Mouse (Mus musculus): ENCODE results near the gene Pkp3. TPM values are rescaled to one million over a fixed set of nuclear protein-coding genes. Genes with fewer than 3 reads are reported as not detected.
A peak's percentile ranks its signal among the peaks of the same experiment; 100 is the strongest.
"Not testable (repeated sequence)": the region's sequence is repeated elsewhere in the genome, so short reads cannot be mapped to it uniquely, and the experiment has no call there.

The Pkp3 gene
- polyA plus RNA-seq (2012; rRNA removed), result 21.5 and 23.5 TPM in 2 replicates

DNA sequence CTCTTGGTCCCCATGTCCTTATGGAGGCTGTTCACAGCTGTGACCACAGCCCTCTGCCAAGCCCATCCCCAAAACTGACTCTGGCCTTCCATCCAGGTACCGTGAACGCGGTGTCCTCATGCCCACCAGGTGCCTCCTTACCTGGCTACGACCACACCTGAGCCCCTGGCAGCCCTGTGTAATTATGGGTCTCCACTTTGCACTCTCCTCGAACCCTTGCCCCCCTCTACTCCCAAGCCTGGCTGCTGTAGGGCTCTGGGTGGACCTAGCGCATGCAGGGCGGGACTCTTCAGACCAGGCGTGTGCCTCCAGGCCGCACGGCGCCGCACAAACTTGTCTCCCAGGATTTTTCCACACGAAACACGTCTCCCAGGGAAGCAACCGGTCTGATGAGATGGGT, at the start of gene Pkp3:
Gene Pkp3, plus strand, starts transcription at position 378 of the 400 bp plus-strand sequence.
- no peak for DNase-seq (ENCODE audit: low read depth)

DNA sequence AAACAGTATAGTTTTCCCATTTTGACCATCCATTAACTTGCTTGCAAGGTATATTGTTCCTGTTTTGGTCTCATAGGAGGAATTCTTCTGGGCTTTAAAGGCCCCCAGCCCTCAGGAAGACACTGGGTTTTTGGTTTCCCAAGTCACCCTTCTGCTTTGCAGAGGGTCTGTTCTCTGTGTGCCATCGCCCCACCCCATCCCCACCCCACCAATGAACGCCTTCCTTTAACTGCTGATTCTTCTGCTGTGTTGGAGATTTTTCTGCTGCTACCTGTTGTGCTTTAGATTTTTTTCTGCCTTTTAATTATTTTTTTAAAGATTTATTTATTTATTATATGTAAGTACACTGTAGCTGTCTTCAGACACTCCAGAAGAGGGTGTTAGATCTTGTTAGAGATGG, 49.2 kb upstream of the Pkp3 start, which contains the start of gene Gm17387:
Gene Gm17387, plus strand, starts transcription at position 301 of the 400 bp plus-strand sequence.
- no peak for DNase-seq (ENCODE audit: low read depth)

DNA sequence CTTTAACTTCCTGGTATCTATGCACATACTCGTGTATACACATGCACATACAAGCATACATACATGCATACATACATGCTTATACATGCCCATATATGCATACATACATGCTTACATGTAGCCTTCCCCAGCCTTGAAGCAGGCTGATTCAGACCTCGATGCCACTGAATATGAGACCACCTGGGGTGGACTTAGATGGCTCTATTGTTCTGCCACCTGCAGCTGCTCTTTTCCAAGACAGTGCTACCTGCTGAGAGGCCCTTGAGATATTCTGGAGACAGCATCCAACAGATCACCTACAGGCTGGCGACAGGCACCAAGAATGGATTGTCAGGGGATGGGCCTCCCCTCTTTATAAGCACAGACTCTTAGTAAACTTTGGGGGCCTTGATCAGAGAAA, 47.6 kb upstream of the Pkp3 start:
- DNase-seq (ENCODE audit: low read depth), result no peak

DNA sequence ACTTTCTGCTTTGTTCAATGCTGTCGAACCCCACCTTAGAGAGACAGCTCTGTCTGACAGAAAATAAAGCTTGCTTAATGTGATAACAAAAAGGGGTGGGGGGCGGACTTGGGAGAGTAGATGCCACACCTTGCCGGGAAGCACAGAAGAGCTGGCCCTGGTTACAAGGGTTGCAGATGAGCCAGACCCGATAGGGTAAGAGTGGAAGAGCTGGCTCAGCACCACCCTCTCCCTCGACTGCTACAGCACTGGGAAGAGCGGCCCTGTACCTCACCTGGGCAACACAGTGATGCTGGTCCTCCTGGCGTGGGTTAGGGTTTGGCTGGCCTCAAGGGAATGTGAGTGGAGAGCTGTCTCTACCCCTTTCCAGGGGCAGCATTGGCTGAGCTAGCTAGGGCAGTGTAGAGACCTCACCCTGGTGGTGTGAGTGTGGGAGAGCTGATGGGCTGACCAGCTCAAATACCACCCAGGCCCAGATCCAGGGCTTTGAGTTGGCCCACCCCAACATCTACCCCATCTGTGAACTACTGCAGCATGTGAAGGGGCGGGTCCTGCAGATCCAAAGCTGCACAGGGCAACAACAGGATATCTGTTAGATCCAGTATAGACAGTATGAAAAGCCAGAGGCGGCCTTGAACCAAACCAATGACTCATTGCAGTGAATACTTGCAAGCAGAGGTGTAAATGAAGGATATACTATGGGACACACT, 45.4 kb upstream of the Pkp3 start:
- DNase-seq (ENCODE audit: low read depth), result no peak

DNA sequence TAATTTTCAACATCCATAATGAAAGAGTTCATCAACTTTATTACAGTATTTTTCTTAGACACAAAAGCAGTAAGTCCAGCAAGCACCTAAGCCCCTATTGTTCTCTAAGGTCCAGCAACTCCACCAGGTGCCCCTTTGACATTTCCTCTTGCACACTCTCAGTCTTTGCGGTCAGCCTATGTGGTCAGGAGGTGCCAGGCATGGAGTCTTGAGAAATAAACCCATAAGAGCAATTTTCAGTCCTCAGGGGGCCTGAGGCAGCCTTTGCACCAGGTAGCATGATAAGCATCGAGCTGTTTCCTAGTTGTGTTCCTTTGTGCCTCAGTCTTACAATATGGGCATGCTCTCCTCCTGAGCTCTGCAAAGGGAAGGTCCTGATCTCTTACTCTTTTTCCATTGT, 41.4 kb upstream of the Pkp3 start:
- not testable (repeated sequence) for DNase-seq (ENCODE audit: low read depth)

DNA sequence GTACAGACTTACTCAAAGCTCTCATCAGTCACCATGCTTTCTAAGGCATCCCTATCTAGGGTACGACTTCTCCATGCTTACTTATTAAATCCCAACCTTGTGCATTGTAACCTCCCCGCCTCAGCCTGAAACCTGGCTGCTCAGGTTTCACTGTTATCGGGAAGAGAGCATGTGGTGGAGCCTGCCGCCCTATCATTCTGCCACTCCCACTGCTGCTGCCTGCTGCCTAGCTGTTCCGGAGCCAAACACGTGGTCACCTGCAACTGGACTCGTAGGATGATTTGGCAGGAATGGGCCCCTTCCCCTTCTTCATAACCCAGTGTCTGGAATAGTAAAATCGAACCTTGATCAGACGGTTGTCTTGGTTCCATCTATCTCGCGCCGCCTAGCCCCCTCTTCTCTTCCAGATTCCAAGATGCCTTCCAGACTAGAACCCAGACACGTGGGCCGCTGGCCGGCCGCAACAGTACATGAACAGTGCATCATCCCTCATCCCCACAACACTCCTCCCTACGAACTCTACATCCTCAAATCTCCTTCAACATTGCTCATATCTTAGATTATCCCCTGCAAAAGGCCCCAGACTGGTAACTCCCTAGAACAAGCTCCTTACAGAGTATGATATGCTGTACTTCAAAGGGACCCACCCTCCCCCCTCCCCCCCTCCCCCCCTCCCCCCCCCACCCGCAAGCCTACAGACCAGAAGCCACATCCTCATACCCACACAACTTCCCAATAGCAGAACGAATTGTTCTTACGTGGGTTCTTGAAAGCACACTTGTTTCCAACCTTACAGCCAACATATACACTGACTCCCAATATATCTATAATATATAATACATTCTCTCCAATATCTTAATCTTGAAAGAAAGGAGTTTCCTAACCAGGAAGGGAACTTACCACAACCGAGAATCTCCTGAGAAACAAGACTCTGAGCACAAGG, 39.7 kb upstream of the Pkp3 start:
- DNase-seq (ENCODE audit: low read depth), result no peak

DNA sequence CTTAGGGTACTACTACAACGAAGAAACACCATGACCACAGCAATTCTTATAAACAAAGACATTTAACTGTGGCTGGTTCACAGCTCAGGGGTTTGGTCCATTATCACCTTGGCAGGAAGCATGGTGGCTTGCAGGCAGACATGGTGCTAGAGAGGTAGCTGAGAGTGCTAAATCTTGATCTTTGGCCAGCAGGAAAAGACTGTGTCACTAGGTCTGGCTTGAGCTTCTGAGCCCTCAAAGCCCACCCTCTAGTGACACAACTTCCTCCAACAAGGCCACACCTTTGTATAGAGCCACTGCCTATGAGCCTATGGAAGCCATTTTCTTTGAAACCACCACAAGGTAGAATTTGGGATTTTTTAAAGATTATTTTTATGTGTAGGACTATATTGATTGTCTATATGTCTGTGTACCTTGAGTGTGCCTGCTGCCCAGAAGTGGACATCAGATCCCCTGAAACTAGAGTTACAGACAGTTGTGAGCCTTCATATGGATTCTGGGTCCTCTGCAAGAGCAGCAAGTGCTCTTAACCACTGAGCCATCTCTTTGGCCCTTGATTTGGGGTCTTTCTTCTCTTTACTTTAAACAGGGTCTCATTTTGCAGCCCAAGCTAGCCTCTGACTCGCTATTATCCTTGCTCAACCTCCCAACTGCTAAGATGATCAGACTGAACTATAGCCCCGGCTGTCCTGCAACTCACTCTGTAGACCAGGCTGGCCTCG, 38.5 kb upstream of the Pkp3 start:
- no peak for DNase-seq (ENCODE audit: low read depth)

DNA sequence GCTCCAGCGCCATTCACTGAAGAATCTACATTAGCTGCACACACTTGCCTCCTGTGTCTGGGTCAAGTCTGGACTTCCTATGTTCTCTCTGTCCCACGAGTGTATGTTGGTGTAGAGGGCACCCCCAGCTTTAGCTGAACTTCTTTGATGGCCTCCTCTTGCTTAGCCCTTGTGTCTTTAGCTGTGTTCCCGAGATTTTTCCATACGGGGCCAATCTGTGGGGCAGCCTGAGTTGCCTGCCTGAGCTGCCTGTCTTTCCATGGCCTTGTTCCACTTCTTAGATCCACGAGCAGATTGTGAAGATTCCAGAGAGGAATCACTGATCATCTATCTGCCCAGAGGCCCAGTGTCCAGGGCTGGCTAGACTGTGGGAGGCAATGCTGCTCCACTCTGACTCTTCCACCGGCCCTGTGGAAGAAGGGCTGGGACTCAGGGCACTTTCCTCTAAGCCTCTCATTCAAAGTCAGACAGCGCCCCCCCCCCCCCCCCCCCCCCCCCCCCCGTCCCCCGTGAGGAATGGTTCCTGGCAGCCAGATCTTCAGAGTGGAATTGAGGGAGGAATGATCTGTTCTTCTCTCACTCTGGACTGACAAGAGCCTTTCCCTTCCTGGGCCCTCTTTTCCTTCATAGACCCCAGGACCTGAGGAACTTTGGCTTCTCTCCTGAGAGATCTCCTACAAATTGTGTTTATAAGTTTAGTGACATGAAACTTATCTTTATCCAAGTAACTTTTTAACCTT, 37.0 kb upstream of the Pkp3 start:
- no peak for DNase-seq (ENCODE audit: low read depth)

DNA sequence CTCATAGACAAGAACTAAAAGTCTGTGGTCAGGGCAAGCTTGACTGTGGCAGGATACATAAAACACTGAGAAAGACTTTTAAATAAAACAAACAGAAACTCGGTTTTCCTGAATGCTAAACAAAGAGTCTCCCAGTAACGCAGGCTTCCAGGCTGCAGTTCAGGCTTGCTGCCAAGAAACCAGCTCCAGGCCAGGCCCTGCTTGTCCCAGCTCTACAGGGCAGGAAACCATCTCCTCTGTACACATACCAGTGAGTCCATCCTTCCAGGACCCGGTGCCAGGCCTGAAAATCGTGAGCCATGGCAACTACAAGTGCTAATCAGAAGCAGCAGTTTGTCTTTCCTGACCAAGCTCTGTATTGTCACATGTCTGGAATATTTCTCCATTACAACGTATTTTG, 36.4 kb upstream of the Pkp3 start:
- peak; percentile 63 for DNase-seq (ENCODE audit: low read depth)

DNA sequence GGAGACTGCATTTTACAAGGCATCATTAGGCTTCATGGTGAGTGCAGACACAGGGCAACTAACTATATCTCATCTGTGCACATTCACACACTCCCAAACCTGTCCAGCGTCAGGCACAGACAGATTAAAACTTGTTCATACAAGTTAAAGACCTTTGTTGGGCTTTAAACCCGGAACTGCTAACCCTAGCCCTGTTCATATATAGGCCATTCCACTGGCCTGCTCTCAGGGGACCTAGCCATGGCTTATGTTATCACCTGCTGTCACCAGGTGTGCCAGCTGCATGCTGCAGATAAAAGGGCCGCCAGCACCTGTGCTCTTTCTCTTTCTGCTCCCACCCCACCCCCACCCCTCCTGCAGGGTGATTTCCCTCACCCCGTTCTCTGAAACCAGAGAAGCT, 35.5 kb upstream of the Pkp3 start:
- DNase-seq (ENCODE audit: low read depth), result peak; percentile 65

DNA sequence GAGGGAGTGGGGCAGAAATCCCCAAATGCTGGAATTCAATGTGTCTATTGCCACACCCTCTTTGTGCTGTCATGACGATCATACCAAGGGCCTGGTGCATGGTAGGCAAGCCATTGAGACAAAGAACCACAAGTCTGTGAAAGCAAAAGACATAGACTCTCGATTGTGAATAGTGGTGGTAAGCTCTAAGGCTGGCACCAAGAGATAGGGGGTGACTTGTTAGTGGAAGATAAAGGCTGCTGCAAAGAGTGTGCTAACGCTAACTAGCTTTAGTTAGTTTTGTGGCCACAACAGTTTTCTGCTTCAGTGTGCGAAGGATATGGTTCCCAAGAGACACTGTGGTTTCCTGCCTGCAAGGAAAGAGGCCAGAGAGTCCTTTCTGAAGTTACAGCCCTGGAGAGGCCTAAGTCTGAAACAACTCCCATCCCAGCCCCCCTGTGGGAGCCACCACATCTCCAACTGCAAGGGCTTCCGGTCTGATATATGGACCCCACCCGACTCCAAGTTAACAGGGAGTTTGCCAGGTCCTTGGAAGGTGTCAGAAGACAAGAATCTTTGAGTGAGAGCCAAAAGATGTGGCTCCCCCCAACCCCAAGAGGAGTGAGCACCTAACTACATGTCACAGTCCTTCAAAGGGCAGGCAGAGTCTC, 31.0 kb upstream of the Pkp3 start:
- DNase-seq (ENCODE audit: low read depth), result no peak

DNA sequence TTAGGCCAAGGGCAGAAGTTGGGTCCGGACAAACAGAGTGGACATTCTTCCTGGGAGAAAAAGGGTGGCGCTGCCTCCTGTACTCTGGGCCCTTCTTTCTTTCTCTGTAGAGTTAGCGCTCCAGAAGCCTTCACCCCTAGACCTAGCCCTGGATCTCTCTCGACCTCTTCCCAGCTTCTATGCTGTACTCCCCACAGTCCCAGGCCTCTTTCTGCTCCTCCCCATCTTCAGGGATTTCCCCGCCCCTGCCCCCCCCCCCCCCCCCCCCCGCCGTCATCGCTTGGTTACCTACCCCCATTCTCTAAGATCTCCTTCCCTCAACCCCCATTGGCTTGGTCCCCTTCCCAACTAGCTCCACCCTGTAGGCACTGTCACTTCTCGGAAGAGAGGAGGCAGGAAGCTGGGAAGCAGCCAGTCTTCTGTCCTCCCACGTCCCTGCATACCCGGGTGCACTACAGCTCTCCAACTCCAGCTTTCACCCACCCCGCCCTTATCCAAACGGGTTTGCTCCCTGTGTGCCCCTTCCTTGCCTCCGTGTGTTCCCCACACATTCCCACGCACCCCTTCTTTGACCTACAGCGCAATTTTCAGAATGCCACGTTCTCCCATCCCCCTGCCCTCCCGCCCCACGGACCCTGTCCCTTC, 30.3 kb upstream of the Pkp3 start:
- DNase-seq (ENCODE audit: low read depth), result peak; percentile 58

DNA sequence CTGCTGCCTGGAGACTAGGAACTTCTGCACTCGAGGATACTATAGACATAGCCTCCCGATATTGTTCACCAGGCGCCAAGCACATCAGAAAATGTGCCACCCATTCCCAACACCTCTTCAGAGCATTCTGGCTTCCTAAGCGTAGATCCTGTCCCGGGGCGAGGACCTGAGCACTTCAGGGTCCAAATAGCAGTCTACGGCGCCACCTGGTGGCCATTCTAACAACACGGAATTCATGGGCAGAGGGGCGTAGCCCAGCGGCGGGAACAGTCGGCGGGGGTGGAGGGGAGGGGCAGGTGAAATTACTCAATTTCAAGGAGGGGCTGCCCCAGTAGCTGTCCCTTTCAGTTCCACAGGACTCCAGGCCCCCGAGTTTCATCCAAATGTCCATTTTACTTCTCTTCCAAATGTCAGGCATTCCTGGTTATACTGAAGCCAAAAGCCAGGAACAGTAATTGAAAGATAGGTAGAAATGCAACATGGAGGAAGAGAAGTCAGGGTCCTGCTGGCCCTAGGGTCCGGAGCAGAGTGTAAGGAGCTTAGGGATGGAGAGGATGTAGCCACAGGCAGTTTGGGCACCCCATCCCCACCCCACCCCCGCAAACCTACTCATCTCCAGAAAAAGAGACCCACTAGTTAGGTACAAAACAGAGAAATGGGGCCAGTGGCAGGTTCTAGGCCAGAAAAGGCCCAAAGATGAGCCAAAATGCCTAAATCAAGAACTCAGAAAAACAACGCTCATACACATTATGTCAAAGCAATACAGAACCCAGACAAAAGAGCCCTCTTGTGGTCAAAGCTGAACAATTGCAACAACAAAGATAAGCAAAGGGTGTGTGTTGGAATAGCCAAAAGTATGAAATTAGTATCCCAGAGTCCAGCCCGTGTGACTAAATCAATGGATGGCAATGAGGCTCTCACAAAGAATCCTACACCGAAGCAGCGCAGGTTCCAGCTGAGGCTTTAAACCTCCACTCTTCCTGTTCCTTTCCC, 29.5 kb upstream of the Pkp3 start:
- peak; percentile 69 for DNase-seq (ENCODE audit: low read depth)

DNA sequence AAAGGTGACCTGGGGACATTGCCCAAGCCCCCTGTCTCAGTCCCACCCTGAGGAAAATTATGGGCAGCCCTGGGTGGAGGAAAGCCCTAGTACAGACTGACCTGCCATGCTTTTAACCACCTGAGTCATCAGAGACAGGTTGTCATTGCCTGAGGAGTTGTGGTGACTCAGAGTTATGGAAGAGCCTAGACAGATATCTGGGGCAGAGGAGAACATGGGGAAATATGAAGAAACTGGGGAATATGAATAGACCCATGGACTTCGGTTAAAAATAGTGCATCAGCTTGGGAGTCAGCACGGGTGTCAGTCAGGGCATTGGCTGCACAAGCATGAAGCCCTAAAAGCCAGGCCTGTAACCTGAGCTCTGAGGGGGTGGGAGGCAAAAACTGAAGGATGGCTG, 28.7 kb upstream of the Pkp3 start:
- peak; percentile 50 for DNase-seq (ENCODE audit: low read depth)

DNA sequence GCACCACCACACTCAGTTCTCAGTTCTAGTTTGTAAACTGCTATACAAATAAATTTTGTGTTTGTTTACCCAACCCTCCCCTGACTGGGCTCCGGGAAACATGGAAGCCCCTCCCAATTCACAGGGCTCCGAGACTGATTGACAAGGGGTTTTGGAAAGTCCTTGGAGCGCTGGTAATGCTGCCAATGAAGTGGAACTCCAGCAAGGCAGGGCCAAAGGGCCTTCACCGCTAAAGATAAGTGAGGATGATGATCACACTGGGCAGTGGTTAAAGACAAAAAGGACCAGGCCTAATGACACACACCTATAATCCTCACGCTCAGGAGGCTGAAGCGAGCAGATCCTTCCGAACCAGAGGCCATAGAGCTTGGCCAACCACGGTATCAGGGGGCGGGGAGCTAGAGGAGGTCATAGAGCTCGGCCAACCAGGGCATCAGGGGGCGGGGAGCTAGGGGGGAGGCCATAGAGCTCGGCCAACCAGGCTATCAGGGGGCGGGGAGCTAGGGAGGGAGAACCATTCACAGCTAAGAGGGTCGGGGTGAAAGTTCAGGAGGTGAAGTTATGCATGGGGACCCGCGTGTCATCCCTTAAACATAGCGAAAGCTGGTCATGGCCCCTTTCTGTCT, 26.8 kb upstream of the Pkp3 start:
- DNase-seq (ENCODE audit: low read depth), result no peak

DNA sequence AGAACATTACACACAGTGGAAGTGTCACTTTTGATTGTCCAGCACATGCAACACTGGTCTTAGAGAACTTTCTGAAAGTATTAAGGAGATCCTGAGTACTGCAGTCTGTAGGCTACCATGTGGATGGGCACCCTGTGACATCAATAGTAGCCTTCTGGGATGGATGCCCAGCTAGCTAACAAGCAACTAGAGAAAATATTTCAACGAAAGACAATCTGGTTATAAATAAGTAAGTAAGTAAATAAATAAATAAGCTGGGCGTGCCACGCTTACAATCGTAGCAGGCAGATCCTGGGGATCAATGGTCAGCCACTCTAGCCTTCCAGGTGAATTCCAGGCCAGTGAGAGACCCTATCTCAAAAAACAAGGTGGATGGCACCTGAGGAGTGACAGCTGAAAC, 26.0 kb upstream of the Pkp3 start:
- DNase-seq (ENCODE audit: low read depth), result no peak

DNA sequence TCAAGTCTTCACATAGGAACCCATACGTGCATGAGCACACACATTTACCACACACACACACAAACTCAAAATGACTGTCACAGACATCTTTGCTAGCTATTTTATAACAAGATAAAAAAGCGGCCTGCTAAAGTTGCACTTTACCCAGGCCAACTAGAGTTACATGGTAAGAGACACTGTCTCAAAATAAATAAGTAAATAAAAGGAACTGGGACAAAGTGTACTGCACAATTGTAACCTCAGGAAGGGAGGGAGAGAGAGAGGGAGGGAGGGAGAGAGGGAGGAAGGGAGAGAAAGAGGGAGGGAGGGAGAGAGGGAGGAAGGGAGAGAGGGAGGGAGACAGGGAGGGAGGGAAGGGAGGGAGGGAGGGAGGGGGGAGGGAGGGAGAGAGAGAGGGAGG, 25.6 kb upstream of the Pkp3 start:
- no peak for DNase-seq (ENCODE audit: low read depth)

DNA sequence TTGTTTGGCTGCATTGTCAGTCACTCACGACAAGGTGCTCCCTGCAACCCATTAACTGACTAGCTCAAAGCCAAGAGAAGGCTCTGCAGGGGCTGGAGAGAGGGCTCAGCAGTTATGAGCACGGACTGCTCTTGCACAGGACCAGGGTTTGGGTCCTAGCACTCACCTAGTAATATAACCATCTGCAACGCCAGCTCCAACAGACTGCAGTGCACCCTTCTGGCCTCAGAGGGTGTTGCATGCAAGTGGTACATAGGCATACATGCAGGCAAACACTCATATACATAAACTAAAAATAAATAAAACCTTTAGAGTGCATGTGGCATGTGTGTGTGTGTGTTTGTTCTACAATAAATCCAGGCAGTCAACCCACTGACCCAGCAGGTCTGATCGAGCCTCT, 22.2 kb upstream of the Pkp3 start:
- no peak for DNase-seq (ENCODE audit: low read depth)

DNA sequence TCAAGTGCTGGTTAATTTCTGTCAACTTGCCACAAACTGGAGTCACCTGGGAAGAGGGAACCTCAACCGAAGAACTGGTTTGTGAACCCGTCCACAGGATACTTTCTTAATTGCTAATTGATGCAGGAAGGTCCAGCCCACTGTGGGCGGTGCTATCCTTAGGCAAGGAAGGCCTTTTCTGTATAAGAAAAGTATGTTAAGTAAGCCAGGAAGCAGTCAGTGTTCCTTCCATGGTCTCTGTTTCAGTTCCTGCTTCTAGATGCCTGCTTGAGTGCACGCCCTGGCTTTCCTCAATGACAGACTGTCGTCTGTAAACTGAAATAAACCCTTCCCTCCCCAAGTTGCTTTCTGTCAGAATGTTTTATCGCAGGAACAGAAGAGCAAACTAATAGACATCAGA, 21.0 kb upstream of the Pkp3 start:
- no peak for DNase-seq (ENCODE audit: low read depth)
